Mouse (Mus musculus): ENCODE data around the gene Slc31a2.

GRCm38 (mm10) chr4:62281319-62281718, 19.0 kb downstream of the Slc31a2 start:
- no peak for TF ChIP-seq TAL1 (IDR thresholded peaks at IDR 0.05; ENCODE audit: low read length)
- TF ChIP-seq TBP (IDR thresholded peaks at IDR 0.05; ENCODE audit: low read depth, low read length) = no peak
- no peak for TF ChIP-seq USF1 (IDR thresholded peaks at IDR 0.05; ENCODE audit: low read depth, low read length)
- no peak for TF ChIP-seq MXI1 (IDR thresholded peaks at IDR 0.05; ENCODE audit: low read depth, low read length)
